Mouse (Mus musculus) mesoderm, embryonic 11.5 days (tissue): ENCODE measurements around the gene Abtb1.

Experiments
- DNase-seq: peaks from one replicate; pipeline ENCODE4 v3.0.0-alpha.2; 2012; ENCODE audit warnings: low read depth, low spot score

Gene Abtb1

DNA sequence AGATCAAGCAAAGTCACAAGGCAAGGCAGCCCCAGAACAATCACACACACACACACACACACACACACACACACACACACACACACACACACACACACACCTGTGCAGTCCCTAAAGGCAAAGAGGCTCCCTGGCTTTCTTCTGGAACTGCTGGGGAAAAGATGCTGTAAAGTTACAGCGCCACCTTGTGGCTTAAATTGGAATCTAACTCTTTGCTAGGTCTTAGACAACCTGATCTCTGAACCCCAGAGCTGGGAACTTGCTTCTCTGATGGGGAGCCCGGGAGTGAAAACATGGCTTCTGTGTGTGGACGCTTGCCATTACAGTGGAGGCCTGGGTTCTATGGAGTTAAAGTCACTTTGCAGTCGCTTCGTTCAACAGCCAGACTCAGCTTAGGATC lies 13.9 kb upstream of the Abtb1 start:
- DNase-seq = peak; percentile 84

DNA sequence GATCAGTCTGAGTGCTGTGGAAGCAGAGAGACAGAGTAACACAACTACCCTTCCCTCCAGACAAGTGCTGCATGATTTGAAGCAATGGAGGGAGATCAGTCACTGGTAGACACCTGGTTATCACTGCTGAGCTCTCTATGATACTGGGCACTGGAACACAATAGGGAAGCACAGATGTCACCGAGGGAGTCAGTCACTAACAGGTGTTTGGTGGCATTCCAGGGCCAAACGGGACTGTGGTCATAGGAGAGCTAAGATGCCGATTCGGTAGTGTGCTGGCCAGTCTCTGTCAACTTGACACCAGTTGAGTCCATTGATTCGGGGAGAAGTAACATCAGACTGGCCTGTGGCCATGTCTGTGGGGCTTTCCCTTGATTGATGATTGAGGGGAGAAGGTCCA lies 12.7 kb upstream of the Abtb1 start:
- DNase-seq = no peak

DNA sequence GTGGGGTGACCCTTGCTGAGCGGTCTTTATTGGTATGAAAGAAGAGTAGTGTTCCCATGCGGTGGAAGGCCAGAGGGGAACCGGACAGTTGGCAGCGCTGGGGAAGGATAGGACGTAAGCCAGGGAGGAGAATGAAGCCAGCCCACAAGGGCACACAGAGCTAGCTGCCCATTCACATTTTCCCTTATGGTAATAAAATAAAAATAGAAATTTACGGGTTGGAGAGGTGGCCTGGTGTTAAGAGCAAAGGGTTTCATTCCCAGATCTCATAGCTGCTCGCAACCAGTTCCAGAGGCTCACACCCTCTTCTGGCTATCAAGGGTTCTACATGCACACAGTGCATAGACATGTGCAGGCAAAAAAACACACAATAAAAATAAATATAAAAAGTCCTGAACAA lies 8.2 kb upstream of the Abtb1 start:
- DNase-seq = no peak

DNA sequence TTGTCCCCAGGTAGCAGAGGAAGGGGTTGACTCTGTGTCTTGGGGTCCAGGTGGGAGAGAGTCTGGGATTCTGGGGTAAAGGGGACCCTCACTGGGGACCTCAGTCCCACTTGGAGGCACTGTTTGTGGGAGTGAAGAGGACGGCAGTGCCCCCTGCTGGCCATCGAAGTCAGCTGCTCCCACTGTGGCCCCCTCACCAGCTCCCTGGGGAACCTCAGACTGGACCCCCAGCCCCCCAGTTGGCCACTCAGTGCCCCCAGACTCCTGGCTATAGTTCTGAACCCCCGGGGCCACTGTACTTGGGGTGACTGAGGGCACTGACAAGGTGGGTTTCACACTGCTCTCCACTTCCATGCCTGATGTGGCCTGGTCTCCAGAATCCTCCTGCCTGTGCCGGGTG lies 7.5 kb upstream of the Abtb1 start:
- DNase-seq = no peak

DNA sequence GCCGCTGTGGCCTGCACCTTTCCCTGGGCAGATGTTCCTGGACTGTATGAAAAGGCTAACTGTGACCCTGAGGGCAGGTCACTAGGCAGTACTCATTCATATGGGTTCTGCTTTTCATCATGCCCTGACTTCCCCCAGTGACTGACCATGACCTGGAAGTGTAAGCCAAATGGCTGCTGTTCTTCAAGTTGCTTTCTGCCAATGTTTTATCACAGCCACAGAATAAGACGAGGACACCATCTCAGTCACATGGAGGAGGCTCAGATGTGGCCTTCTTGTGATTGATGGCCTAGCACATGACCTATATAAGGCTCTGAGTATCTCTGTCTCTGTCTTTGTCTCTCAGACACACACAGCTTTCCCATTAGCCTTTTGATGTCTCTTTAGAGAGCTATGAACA lies 5.8 kb upstream of the Abtb1 start:
- DNase-seq = no peak

DNA sequence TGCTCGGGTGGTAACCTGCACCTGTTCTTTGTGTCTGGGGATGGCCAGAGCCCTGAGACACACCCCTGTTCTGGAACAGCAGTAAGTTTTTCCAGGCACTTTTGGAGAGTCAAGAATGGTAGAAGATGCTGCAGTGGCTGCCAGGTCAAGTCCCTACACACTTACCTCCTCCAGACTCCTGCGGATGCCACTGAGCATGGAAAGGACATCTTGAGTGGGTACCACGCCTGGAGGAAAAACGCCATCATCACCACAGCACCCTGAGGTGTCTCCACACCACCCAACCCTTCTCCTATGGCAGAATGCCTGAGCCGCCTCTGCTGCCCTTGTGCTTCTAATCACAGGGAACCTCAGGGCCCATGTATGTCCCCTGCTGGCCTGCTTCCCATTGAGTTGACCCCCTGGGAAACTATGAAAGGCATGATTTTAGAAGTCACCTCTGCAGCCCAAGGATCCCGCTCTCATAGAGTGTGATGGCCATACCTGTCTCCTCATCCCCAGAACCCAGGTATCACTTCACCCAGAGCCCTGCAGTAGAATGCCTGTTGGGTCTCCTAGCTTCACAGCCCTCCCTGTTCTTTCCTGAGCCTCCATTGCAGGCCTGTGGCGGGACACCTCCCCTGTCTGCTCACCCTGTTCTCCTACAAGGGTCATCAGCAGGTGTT lies 3.2 kb upstream of the Abtb1 start:
- no peak for DNase-seq

DNA sequence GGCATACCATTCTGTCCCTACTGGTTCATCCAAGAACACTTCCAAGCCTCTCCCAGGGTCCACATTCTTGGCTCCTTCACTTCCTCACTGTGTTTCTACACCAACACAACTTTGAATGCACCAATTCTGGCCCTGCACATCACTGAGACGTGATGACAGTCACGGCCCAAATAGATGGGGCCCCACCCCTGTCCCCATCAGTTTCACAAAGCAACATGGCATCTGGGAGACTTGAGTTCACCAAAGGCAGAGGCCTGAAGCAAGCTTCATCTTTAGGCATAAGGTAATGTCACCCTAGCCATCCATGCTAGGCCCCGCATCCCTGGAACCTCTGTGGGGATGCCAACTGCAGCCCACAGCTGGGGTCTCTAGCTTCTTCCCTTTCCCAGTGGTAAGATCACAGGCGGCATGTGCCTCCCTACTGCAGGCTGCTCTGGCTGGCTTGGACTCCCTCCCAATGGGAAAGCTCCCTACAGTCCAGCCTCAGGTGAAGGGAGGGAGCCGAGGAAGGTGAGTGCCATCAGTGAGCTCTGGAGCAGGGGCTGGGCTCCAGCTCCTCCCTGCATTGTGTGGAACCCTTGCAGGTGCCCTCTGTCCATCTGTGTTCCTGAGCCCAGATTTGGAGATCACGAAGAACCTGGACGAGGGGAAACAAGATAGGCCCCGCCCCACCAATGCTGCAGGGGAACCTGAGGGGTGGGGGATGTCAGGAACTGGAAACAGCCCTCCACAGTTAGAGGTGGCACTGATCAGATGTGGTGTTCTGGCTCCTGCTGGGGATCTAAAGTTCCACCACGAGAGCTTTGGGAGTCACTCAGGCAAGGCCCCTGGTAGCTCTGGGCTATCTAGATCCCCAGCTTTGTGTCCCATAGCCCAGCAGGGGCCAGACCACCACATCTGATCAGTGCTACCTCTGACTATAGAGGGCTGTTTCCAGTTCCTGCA lies 2.3 kb upstream of the Abtb1 start:
- DNase-seq = no peak

DNA sequence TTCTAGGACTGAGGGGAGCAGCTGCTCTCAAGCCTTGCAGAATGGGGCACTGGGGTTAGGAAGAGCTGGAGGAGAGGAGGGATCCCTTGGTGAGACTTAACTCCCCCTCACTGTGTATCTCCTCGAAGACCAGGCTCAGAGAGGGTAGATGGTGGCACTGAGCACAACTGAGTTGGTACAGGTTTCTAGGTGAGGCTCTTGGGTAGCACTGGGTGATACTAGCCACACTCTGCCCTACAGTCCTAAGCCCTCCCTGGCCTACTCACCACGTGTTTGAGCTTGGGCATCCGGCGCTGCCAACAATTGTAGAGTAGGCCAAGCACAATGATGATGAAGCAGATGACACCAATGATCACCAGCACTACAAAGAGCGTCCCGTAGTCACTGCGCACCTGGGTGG lies 1.5 kb upstream of the Abtb1 start:
- no peak for DNase-seq

DNA sequence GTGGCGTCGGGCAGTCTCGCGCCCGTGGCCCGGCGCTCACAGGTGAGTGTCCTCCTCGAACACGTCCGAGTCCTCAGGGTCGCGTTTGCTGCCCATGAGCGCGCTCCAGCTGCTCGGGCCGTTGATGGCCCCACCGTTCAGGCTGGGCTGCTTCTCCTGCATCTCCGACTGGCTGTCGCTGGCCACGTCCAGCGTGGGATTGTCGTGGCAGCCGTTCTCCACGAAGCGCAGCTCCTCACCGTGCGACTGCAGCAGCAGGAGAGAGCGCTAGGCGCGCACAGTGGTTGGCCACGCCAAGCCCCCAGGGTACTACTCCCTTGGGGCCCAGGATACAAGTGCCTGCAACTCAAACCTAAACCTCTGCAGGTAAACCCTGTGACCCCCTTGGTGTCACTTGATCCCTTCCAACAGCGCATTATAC lies 957 bp upstream of the Abtb1 start:
- peak; percentile 60 for DNase-seq

DNA sequence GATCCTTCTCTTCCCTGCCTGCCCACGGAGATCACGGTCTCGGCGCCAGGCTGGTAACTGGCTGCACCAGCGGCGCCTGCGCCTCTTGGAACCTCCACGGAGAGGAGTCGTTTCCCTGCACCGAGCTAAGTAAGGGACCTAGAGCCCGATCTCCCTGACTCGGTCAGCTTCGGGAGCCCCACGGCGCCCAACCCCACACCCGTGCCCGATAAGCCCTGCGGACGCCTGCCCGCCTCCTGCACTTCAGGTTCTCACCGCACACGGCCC lies 337 bp downstream of the Abtb1 start:
- DNase-seq = no peak

DNA sequence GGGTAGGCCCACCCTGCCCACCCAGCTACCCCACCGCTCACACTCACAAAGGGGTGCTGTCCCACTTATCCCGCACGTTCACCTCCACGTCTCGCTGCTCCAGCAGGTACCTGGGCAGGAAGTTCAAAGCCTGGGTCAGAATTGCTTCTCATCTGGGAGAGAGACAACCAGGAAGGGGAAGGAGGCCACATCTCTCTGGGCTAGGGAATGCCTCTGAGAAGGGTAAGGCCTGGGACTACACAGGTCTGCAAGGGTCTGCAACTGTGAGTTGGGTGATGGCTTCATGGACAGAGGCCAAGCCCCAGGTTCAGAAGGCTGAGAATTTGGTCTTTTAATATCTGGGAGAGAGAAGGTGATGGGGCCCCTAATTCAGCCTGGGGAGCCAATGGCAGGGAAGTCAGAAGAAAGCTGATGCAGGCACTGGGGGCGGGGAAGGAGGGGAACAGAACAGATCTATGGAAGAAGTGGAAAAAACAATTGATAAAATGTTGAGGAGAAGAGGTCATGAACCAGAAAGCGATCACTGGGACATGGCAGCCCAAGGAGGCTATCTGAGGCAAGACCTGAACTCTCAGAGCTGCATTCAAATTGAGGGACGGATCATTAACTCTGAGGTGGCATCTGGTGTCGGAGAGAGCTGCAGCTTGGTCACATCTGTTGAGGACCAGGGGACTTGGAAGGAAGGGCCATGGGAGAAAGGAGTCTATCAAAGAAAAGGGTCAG lies 832 bp downstream of the Abtb1 start:
- no peak for DNase-seq

DNA sequence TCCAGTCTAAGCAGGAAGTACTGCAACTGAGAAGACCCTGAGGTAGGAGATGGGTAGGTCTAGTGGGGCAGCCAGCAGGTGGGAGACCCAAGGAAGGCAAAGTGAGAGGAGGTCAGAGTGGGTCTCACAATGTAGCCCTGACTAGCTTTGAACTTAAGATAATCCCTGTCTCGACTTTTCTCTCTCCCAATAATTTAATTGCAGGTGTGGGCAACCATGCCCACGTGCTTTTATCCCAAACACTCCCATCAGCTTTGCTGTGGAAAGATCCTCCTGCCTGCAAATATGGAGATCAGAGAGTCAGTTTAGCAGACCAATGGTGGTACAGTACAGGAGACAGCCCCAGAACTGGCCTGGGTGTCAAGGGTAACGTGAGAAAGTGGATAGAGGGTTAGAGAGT lies 1.6 kb downstream of the Abtb1 start:
- DNase-seq = no peak

DNA sequence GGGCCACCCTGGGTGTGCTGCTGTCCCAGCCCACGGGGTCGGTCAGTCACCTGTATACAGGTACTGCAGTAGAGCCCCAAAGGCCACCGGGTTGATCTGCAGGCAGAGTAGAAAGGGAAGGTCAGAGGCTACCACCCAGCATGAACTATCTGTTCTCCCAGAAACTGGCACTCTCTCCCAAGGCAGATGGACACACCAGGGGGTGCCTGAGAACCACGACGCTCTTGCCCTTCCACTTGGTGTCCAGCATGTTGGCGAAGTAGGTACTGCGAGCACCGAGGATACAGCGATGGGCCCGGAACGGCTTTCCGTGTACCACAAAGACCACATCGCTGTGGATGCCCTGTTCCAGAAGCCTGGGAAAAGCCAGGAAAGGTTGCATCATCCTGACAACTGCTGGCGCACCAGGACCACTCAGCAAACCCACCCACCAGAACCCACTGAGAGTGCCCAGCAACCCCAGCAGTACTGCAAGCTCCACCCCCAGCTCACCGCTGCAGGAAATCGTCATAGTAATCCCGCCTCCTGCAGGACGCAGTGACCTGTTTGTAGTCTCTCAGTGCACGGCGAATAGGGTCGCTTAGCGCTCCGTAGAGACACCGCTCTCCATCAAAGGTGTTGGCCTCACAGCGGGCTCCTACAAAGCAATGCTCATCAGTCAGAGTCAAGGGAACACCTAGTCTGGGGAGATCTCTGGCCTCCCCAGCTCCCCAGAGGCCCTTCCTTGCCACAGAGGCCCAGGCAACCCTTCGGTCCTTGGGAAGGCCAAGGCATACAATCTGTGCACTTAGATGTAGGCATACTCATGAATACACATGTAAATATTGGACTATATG lies 2.4 kb downstream of the Abtb1 start:
- no peak for DNase-seq

DNA sequence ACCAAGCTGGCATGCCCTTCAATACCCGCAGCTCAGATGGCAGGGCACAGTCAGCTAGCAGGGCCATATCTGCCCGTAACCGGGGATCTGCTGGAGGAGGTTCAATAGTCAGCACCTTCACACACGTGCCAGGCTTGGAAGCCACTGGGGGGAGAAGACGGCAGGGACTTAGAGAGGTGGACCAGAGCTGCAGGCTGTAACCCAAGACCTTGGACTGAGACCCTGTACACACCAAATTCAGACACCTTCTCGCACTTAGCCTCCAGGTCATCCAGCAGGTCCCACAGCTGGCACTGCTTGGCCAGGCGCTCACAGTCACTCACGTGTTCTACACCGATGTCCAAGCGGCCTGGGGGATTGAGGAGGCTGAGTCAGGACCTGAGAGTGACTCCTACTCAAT lies 3.2 kb downstream of the Abtb1 start:
- no peak for DNase-seq

DNA sequence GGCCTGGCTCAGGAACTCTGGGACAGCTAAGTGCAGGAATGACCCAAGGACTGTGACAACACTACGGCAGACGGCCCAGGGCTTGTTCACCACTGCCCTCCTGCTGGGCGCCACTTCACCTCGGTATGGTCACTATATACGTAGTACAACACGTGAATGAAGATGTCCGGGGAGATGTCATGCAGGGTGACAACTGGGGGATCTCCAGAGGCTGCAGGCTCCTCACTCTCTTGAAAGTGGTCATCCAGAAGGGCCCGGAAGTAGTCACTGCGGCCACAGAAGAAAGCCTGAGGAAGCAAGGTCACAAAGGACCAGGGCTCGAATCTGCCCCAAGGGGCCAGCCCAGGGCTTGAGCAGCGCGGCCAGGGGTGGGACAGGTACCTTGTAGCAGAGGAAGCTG lies 3.8 kb downstream of the Abtb1 start:
- DNase-seq = no peak

DNA sequence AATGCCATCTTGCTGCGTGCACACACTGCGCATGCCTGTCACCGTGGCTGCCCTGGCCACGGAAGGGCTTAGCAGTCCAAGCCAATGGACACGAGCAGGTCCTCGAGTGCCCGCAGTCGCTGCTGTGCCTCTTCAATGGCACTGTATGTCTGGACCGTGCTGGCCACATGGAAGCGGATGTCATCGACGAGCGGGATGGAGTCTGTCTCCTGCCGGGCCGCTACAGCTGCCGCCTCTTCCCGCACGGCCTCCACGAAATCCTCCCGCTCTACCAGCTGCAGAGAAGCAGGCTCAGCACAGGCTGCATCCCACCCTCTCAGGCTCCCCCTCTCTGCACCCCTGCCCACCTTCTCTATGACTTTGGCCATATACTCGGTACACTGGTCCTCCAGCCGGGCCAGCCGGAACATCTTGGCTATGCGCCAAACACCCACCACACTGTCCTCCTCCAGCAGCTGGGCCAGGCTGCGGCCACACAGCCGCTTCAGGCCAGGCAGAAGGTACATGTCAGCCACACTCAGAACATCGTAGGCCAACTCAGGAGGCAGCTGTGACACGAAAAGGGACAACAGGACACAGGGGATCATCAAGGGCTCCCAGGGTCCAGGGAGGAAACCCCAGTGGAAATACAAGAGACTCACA lies 5.5 kb downstream of the Abtb1 start:
- no peak for DNase-seq

DNA sequence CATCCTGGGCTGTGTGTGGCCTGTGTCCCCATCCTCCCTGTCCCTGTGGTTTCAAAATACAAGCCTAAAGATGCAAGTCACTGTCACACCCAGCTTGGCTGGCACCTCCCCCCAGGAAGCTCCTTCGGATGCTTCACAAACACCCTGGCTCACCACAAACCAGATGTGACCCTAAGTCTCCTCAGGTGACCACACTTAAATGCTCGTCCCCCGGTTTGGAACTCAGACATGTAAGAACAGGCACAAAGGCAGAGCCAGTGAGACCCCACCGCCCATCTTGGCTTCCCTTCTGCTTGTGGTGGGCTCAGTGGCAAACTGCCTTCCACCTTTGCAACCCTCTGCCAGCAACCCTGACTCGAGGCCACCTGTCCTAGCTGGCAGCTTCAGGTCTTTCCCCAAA lies 6.7 kb downstream of the Abtb1 start:
- DNase-seq = no peak

DNA sequence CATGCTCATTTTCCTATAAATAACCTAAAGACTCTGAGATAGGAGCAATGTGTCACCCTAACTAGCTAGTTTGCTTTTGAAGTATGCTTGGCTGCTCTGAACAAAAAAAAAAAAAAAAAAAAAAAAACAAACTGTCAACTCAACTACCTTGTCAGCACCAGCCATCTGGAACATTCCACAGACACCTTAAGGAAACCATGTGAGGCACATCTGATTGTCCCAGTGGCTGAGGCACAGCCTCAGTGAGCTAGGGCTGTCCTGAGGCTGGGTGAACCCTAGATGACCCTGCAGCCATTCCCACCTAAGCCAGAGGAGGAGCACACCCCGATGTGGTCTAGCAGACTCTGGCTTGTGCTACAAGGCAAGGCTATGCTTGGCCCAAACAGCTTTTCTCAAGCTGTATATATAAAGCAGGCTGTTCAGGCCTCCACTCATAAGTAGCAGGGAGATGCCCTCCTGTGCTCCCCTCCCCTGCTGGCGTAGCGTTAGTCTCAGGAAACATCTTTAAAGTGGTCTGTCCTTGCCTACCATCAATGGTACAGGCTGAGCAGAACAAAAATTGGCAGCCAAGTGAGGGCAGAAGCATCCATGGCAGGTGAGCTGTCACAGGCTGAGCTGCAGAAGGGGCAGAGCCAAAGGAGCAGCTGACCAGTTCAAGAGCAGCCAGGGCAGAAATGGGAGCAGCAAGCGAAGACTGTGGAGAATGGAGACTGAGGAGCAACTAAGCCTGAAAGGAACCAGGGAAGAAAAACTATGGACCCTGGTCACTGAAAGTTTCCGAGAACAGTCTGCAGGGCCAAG lies 8.2 kb downstream of the Abtb1 start:
- DNase-seq = no peak

DNA sequence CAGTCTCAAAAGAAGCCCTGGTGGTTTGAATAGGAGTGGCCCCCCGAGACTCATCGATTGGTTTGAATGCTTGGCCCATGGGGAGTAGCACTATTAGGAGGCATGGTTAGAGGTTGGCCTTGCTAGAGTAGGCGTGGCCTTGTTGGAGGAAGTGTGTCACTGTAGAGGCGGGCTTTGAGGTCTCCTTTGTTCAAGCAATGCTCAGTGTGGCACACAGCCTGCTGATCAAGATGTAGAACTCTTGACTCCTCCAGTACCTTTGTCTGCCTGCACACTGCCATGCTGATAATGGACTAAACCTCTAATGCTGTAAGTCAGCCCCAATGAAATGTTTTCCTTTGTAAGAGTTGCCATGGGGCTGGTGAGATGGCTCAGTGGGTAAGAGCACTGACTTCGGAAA lies 9.1 kb downstream of the Abtb1 start:
- no peak for DNase-seq

DNA sequence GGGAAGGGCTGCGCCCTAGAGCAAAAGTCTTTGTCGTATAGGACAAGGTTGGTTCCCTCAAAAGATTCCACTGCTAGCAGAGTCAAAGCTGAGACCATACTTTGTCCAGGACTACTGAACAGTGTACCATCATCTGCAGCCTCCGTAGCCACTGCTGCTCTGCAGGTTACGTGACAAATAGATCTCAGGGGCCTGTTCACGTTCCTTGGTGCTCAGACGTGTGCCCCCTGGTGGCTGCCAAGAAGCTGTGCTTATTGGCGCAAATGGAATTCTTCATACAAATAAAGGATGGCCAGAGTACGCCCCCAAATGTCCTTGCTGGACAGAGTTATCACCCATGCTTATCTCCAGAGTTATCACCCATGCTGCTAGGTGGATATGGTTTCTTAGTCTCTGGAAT lies 10.3 kb downstream of the Abtb1 start:
- peak; percentile 83 for DNase-seq
